Comparison of ENCODE assay signal across 8 mouse cellular contexts in the genomic region with DNA sequence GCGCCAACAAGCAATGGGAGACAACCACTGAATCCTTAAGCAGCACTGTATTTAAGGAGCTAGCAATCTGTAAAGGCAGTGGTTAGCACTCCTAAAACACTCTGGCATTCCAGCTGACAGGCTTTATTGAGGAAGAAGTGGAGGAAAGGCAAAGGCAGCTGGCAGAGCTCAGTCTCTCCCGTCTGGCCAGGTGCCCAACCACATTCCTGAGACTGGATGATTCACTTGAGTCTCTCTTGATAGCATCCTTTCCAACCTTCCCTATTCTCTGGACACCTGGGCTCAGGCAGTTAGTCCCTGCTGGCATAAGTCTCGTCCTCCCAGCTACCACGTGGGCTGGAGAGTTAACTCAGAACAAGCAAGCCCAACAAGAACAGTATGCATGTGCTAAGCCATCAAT.
DNase-seq lines count a peak whose midpoint lies in the region; ATAC-seq and TF ChIP-seq lines count a peak whose summit lies in the region.

No protein-coding gene starts in this region.

- no peaks in the 10 kb centered on the region for H3K9me3 ChIP-seq in stomach, postnatal 0 days (ENCODE audit: control insufficient read depth, low read length)

- peak; percentile 3 to 4 for DNase-seq in cerebellum, postnatal 10 days
- DNase-seq in cerebellum, postnatal 36 days = no peak
- peak; percentile 14 for DNase-seq in kidney, postnatal 10 days
- no peak for DNase-seq in kidney, adult 11 months
- DNase-seq in urinary bladder, postnatal 14 days (ENCODE audit: low spot score) = peak; percentile 19
- no peak for DNase-seq in urinary bladder, adult 2 months (ENCODE audit: low spot score)
- peak; percentile 37 for DNase-seq in stomach, postnatal 0 days (ENCODE audit: low spot score)
- no peak for DNase-seq in cerebellum, adult 9-11 months

- no peak overlapping the region for H3K4me3 ChIP-seq in stomach, postnatal 0 days (ENCODE audit: low read depth, low read length)

- no peak for TF ChIP-seq EP300 in stomach, postnatal 0 days (optimal IDR thresholded peaks at IDR 0.05)

- no peak overlapping the region for H3K27ac ChIP-seq in stomach, postnatal 0 days (replicated peaks)

- H3K4me2 ChIP-seq in stomach, postnatal 0 days (replicated peaks; ENCODE audit: low read depth) = no peak overlapping the region

- no peak for TF ChIP-seq CTCF in stomach, postnatal 0 days (IDR thresholded peaks at IDR 0.05; ENCODE audit: low read depth)

- ATAC-seq in stomach, postnatal 0 days (ENCODE audit: low FRiP score, low TSS enrichment) = no peak; the same call in 1 of the 2 replicates

- WGBS in stomach, postnatal 0 days = 25% methylated on average over 4 of the region's 4 CpGs

- no peaks in the 10 kb centered on the region for H3K4me1 ChIP-seq in stomach, postnatal 0 days (replicated peaks; ENCODE audit: control insufficient read depth, insufficient read depth)

- H3K9ac ChIP-seq in stomach, postnatal 0 days (ENCODE audit: low read length) = no peak overlapping the region

- H3K27me3 ChIP-seq in stomach, postnatal 0 days (ENCODE audit: control insufficient read depth, insufficient read depth, low read length) = no peaks in the 10 kb centered on the region

- no peaks in the 10 kb centered on the region for H3K36me3 ChIP-seq in stomach, postnatal 0 days (ENCODE audit: control insufficient read depth, insufficient read depth, low read length)

Comparison
In these comparisons a context has a peak if more than half of its experiments do, and no peak if none do; other contexts are left out.
1. DNase-seq: peak in cerebellum, postnatal 10 days (2 of 2), kidney, postnatal 10 days (single experiment), urinary bladder, postnatal 14 days (single experiment) and stomach, postnatal 0 days (single experiment); none in cerebellum, postnatal 36 days (0 of 2), kidney, adult 11 months (single experiment), urinary bladder, adult 2 months (single experiment) and cerebellum, adult 9-11 months (single experiment).